ENCODE assay signal across 23 mouse cellular contexts in the genomic region with DNA sequence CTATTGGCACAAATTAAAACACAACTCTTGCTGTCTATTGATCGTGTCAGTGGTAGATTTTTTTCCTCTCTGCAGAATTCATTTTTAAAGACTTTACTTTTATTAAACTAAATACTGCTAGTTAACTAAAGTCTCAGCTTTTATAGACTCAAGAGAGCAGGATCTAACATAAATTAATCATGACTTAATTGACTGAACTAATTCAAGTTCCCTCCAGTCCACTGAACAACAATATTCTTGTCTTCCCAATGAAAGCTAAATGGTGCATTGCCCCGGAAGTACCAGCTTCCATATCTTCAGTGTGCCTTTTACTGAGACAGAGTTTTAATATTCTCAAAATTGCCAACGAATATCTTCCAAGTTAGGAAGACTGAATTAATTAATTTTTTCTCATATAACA.
DNase-seq lines count a peak whose midpoint lies in the region; ATAC-seq and TF ChIP-seq lines count a peak whose summit lies in the region.
"Had no signal": no experiment of that assay in that cellular context is flagged by ENCODE, and none has a peak within 500 bp of the region (broad histone marks: within the 10 kb centered on the region; RNA-seq: fewer than 3 reads in every experiment).

No protein-coding gene starts in this region.

- WGBS in forebrain, embryonic 14.5 days: 18% methylated on average over 3 of the region's 3 CpGs
- 36% methylated on average over 3 of the region's 3 CpGs for WGBS in forebrain, postnatal 0 days
- WGBS in thymus, adult 2 months: 81% methylated on average over 3 of the region's 3 CpGs

- TF ChIP-seq CTCF in forebrain, postnatal 0 days (IDR thresholded peaks at IDR 0.05; ENCODE audit: low read depth): no peak
- TF ChIP-seq CTCF in brain, embryonic 14.5 days (IDR thresholded peaks at IDR 0.05; ENCODE audit: borderline replicate concordance, extremely low read depth, insufficient read depth, insufficient read length): no peak
- TF ChIP-seq CTCF in thymus, adult 2 months (IDR thresholded peaks at IDR 0.05; ENCODE audit: borderline replicate concordance, control insufficient read depth, extremely low read depth, insufficient read depth, low read length, poor library complexity): no peak

- H3K36me3 ChIP-seq in forebrain, embryonic 14.5 days (ENCODE audit: control insufficient read depth, insufficient read depth, low read length): no peaks in the 10 kb centered on the region
- H3K36me3 ChIP-seq in forebrain, postnatal 0 days (ENCODE audit: insufficient read depth): no peaks in the 10 kb centered on the region
- H3K36me3 ChIP-seq in thymus, adult 2 months (ENCODE audit: control insufficient read depth, insufficient read depth, low read length): no peaks in the 10 kb centered on the region
- H3K36me3 ChIP-seq: embryonic facial prominence, embryonic 13.5 days; embryonic facial prominence, embryonic 15.5 days; forebrain, embryonic 10.5 days had no signal

- no peak overlapping the region for H3K4me2 ChIP-seq in forebrain, embryonic 14.5 days (ENCODE audit: low read length)
- H3K4me2 ChIP-seq in forebrain, postnatal 0 days (ENCODE audit: low read depth): no peak overlapping the region
- H3K4me2 ChIP-seq: embryonic facial prominence, embryonic 13.5 days; embryonic facial prominence, embryonic 15.5 days had no signal

- no peak overlapping the region for H3K27ac ChIP-seq in forebrain, embryonic 14.5 days (ENCODE audit: low read depth, low read length)
- H3K27ac ChIP-seq in forebrain, postnatal 0 days (ENCODE audit: low read depth, low read length): no peak overlapping the region
- H3K27ac ChIP-seq in thymus, adult 2 months (ENCODE audit: control insufficient read depth, insufficient read depth, low read length): no peak overlapping the region
- H3K27ac ChIP-seq: embryonic facial prominence, embryonic 13.5 days; embryonic facial prominence, embryonic 15.5 days; forebrain, embryonic 10.5 days had no signal

- no peak overlapping the region for H3K4me3 ChIP-seq in forebrain, embryonic 14.5 days (ENCODE audit: low read depth, low read length)
- H3K4me3 ChIP-seq in forebrain, postnatal 0 days (ENCODE audit: low read depth, low read length): no peak overlapping the region
- no peak overlapping the region for H3K4me3 ChIP-seq in thymus, adult 2 months (ENCODE audit: control insufficient read depth, insufficient read depth, low read length)
- H3K4me3 ChIP-seq: embryonic facial prominence, embryonic 13.5 days; embryonic facial prominence, embryonic 15.5 days; erythroblast, embryonic 14.5 days; forebrain, embryonic 10.5 days had no signal

- peak; percentile 39 for DNase-seq in forebrain, embryonic 14.5 days (ENCODE audit: low spot score)
- DNase-seq in forebrain, postnatal 0 days: no peak
- DNase-seq in Muller cell, postnatal 12 days (ENCODE audit: inconsistent ontology term): peak; percentile 18
- peak; percentile 42 for DNase-seq in brain, embryonic 14.5 days (ENCODE audit: low read depth)
- DNase-seq in retina, postnatal 1 day: peak; percentile 51
- no peak for DNase-seq in layer of hippocampus, postnatal 25 days (ENCODE audit: extremely low spot score in 1 of 2, low spot score in 1 of 2)
- no peak for DNase-seq in thymus, adult 2 months
- DNase-seq: adrenal gland, adult 8-10 months; adrenal gland, postnatal 14 days; adrenal gland, postnatal 36 days; cerebellum, adult 11 months; cerebellum, adult 18-20 months; cerebellum, adult 8-10 months; cerebellum, adult 9-11 months; cerebellum, postnatal 14 days; cerebellum, postnatal 36 days; embryo, embryonic 11 days had no signal

- H3K9ac ChIP-seq in forebrain, embryonic 14.5 days (ENCODE audit: low read length): no peak overlapping the region
- no peak overlapping the region for H3K9ac ChIP-seq in forebrain, postnatal 0 days
- H3K9ac ChIP-seq: embryonic facial prominence, embryonic 13.5 days; embryonic facial prominence, embryonic 15.5 days had no signal

- no peaks in the 10 kb centered on the region for H3K9me3 ChIP-seq in forebrain, embryonic 14.5 days (replicated peaks; ENCODE audit: control insufficient read depth, low read length)
- no peaks in the 10 kb centered on the region for H3K9me3 ChIP-seq in forebrain, postnatal 0 days (ENCODE audit: low read length)
- H3K9me3 ChIP-seq: embryonic facial prominence, embryonic 13.5 days; embryonic facial prominence, embryonic 15.5 days had no signal

- no peaks in the 10 kb centered on the region for H3K4me1 ChIP-seq in forebrain, embryonic 14.5 days (ENCODE audit: control insufficient read depth, insufficient read depth, low read length)
- no peaks in the 10 kb centered on the region for H3K4me1 ChIP-seq in forebrain, postnatal 0 days (ENCODE audit: insufficient read depth)
- H3K4me1 ChIP-seq in thymus, adult 2 months (replicated peaks; ENCODE audit: control insufficient read depth, insufficient read depth, low read length): no peaks in the 10 kb centered on the region
- H3K4me1 ChIP-seq: embryonic facial prominence, embryonic 13.5 days; embryonic facial prominence, embryonic 15.5 days had no signal

- peak; percentile 47 for ATAC-seq in forebrain, embryonic 14.5 days
- no peak for ATAC-seq in forebrain, postnatal 0 days
- ATAC-seq: activated CD4-positive, CD25-positive, alpha-beta regulatory T cell, adult 4 months; Patski had no signal

- H3K27me3 ChIP-seq in forebrain, embryonic 14.5 days (replicated peaks; ENCODE audit: control insufficient read depth, insufficient read depth, low read length): no peaks in the 10 kb centered on the region
- no peaks in the 10 kb centered on the region for H3K27me3 ChIP-seq in forebrain, postnatal 0 days (ENCODE audit: insufficient read depth, low read length)
- no peaks in the 10 kb centered on the region for H3K27me3 ChIP-seq in thymus, adult 2 months (ENCODE audit: control insufficient read depth, insufficient read depth, low read length)
- H3K27me3 ChIP-seq: embryonic facial prominence, embryonic 13.5 days; embryonic facial prominence, embryonic 15.5 days had no signal

- no peak for TF ChIP-seq POLR2A in brain, embryonic 14.5 days (IDR thresholded peaks at IDR 0.05; ENCODE audit: borderline replicate concordance, extremely low read depth, insufficient read depth, insufficient read length, poor library complexity, severe bottlenecking)
- no peak for TF ChIP-seq POLR2A in thymus, adult 2 months (IDR thresholded peaks at IDR 0.05; ENCODE audit: control insufficient read depth, extremely low read depth, insufficient read depth, low read length, poor library complexity)

Comparison
In these comparisons a context has a peak if more than half of its experiments do, and no peak if none do; other contexts are left out.
1. DNase-seq: peak in forebrain, embryonic 14.5 days (single experiment), Muller cell, postnatal 12 days (single experiment), brain, embryonic 14.5 days (single experiment) and retina, postnatal 1 day (single experiment); none in forebrain, postnatal 0 days (single experiment), layer of hippocampus, postnatal 25 days (0 of 2) and thymus, adult 2 months (single experiment).